Mouse (Mus musculus): ENCODE results near the gene Nsun7. TPM values are rescaled to one million over a fixed set of nuclear protein-coding genes. Genes with fewer than 3 reads are reported as not detected.
"Not testable (repeated sequence)": the region's sequence is repeated elsewhere in the genome, so short reads cannot be mapped to it uniquely, and the experiment has no call there.

Nsun7 gene
- polyA plus RNA-seq, 1 experiment from 2014 or later, result 0.17 TPM

DNA sequence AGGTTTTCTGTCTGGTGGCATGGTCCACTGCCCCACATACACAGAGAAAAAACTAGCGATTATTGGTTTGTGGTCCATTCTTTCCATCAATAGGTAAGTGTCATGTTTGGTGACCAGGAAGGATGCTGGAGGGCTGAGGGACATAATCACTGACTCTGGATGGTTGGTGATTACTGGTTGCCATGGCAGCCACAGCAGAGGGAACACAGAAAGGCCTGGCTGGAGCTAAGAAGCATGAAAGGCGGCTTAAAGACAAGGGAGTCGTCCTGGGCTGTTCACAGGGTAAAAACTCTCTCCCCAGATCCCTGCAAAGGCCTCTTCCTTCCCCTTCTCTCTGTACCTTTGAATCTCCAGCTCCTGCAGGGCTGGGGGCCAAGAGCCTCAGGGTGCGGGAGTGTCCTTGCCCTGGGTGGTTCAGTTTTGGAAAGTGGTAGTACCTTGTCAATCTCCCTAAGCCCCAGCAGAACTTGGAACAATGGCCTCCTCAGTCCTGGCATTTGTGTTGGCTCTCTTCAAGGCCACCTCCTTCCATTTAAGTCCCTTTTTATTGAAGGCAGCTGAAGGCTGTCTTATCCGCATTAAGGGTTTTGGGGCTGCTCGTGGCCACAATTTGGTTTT is 15.5 kb upstream of the Nsun7 start:
- no peak for ATAC-seq (ENCODE audit: insufficient number of reproducible peaks, low FRiP score)
- Histone ChIP-seq H3K27me3 (replicated peaks) (no peaks in the 10 kb centered on the region), H3K4me1 (replicated peaks) (peaks cover 6% of the 10 kb centered on the region; the same call in 1 of the 2 replicates), H3K4me2 (no peak overlapping the region), H3K9ac (no peak overlapping the region), H3K36me3 (no peaks in the 10 kb centered on the region), H3K9me3 (replicated peaks) (peaks cover 4% of the 10 kb centered on the region; the same call in 1 of the 2 replicates), H3K4me3 (no peak overlapping the region), H3K27ac (ENCODE audit: poor library complexity, severe bottlenecking) (no peak overlapping the region)
- 71% methylated on average over 6 of the region's 6 CpGs for WGBS

DNA sequence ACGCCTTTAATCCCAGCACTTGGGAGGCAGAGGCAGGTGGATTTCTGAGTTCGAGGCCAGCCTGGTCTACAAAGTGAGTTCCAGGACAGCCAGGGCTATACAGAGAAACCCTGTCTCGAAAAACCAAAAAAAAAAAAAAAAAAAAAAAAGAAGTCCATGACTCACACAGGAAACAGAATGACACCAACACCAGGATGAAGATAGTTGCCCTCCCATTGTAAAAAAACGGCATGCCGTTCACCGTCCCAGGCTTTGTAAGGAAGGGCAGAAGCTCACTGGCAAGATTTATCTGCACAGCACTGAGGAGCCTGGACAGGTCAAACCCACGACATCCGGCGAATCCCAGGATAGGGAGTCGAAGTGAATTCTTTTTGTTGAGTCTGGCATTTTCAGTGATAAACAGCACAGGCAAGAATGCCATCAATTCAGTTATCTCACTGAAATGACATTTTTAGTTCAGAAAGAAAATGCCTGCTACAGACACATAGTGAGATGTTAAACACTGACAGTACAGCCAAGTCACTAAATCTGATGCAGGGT is 13.7 kb upstream of the Nsun7 start:
- WGBS, result 39% methylated on average over 9 of the region's 10 CpGs
- Histone ChIP-seq H3K27ac (ENCODE audit: poor library complexity, severe bottlenecking) (no peak overlapping the region), H3K9ac (no peak overlapping the region), H3K27me3 (replicated peaks) (no peaks in the 10 kb centered on the region), H3K4me2 (no peak overlapping the region), H3K36me3 (no peaks in the 10 kb centered on the region), H3K9me3 (replicated peaks) (peaks cover 4% of the 10 kb centered on the region; the same call in 1 of the 2 replicates), H3K4me1 (replicated peaks) (peaks cover 6% of the 10 kb centered on the region; the same call in 1 of the 2 replicates), H3K4me3 (no peak overlapping the region)
- no peak for ATAC-seq (ENCODE audit: insufficient number of reproducible peaks, low FRiP score)

DNA sequence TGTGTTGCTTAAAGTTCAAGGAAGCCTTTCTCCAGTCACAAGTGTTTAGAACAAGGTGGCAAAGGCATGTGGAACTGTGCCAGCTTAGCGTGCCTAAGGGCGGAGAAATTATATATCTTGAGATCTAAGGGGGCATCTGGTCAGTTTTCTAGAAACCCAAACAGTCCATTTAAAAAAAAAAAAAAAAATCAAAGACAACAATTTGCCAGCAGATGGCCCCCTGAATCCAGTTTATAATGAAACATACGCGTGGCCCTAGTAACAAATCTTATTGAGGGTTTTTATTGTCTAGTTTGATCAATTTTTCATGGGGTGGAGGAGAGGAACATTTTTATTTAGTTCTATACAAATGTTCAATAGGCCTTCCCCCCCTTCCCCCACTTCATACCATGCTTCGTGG is 6.5 kb upstream of the Nsun7 start:
- 72% methylated on average over 5 of the region's 5 CpGs for WGBS
- Histone ChIP-seq H3K4me1 (replicated peaks) (no peaks in the 10 kb centered on the region), H3K36me3 (no peaks in the 10 kb centered on the region), H3K27me3 (replicated peaks) (no peaks in the 10 kb centered on the region), H3K27ac (ENCODE audit: poor library complexity, severe bottlenecking) (no peak overlapping the region), H3K4me3 (no peak overlapping the region), H3K4me2 (no peak overlapping the region), H3K9me3 (replicated peaks) (0 out of 2 replicates have a peak, but pooled peaks cover 7% of the 10 kb centered on the region), H3K9ac (no peak overlapping the region)
- ATAC-seq (ENCODE audit: insufficient number of reproducible peaks, low FRiP score), result no peak

DNA sequence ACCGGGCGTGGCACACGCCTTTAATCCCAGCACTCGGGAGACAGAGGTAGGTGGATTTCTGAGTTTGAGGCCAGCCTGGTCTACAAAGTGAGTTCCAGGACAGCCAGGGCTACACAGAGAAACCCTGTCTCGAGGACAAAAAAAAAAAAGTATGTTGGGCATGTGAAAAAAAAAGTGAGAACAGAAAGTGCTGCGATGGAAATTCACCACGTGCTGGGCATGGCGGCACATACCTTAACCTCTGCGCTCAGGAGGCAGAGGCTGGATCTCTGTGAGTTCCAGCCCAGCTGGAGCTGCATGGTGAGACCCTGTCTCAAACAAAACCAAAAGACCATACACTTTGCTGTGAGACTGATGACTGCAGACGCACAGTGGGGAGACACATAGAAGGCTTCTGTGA is 4.7 kb upstream of the Nsun7 start:
- no peak overlapping the region for H3K9ac ChIP-seq
- 0 out of 2 replicates have a peak, but pooled peaks cover 7% of the 10 kb centered on the region for H3K9me3 ChIP-seq (replicated peaks)
- WGBS, result 82% methylated on average over 10 of the region's 10 CpGs
- no peak overlapping the region for H3K27ac ChIP-seq (ENCODE audit: poor library complexity, severe bottlenecking)
- H3K36me3 ChIP-seq, result no peaks in the 10 kb centered on the region
- H3K4me3 ChIP-seq, result no peak overlapping the region
- no peak for ATAC-seq (ENCODE audit: insufficient number of reproducible peaks, low FRiP score)
- H3K27me3 ChIP-seq (replicated peaks), result peaks cover 5% of the 10 kb centered on the region; the same call in 1 of the 2 replicates
- H3K4me2 ChIP-seq, result no peak overlapping the region
- peaks cover under 1% of the 10 kb centered on the region; the same call in 1 of the 2 replicates for H3K4me1 ChIP-seq (replicated peaks)

DNA sequence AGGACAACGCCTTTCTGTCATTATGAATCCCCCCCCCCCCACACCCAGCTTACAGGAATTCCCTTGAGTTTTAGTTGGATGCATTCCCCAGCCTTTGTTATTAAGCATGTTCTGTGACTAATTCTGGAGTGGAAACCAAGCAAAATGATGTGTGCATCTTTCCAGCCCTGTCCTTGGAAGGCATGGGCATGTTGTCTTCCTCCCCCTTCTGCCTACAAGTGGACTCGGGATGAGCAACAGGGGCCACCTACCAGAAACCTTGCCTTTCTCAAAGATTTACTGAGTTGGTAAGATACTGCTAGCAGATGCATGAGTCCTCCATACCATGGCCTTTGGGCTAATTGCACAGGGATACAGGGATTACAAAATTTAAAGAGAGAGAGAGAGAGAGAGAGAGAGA is 697 bp upstream of the Nsun7 start:
- no peaks in the 10 kb centered on the region for H3K9me3 ChIP-seq (replicated peaks)
- H3K36me3 ChIP-seq, result no peaks in the 10 kb centered on the region
- no peak overlapping the region for H3K4me3 ChIP-seq
- peaks cover 20% of the 10 kb centered on the region for H3K27me3 ChIP-seq (replicated peaks)
- ATAC-seq (ENCODE audit: insufficient number of reproducible peaks, low FRiP score), result no peak
- no peak overlapping the region for H3K27ac ChIP-seq (ENCODE audit: poor library complexity, severe bottlenecking)
- 64% methylated on average over 2 of the region's 2 CpGs for WGBS
- H3K4me1 ChIP-seq (replicated peaks), result peaks cover 3% of the 10 kb centered on the region; the same call in 1 of the 2 replicates
- H3K9ac ChIP-seq, result no peak overlapping the region
- no peak overlapping the region for H3K4me2 ChIP-seq

DNA sequence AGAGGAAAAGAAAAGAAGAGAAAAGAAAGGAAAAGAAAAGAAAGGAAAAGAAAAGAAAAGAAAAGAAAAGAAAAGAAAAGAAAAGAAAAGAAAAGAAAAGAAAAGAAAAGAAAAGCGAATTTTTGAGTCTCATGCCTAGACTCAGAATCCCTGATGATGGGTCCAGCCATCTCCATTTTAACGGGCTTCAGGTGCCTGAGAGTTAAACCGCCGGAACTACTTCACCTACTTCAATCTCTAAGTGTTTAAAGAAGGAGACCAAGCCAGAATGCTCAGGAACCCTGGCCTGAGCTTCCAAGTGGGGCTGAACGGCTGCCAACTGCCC is 304 bp upstream of the Nsun7 start:
- peak overlapping the region; percentile 49 for H3K9ac ChIP-seq
- not testable (repeated sequence) for H3K27ac ChIP-seq (ENCODE audit: poor library complexity, severe bottlenecking); H3K36me3 ChIP-seq; H3K9me3 ChIP-seq (replicated peaks); H3K4me1 ChIP-seq (replicated peaks); ATAC-seq (ENCODE audit: insufficient number of reproducible peaks, low FRiP score)
- H3K4me2 ChIP-seq, result peak overlapping the region; percentile 82
- peak overlapping the region; percentile 61 for H3K4me3 ChIP-seq
- peaks cover 20% of the 10 kb centered on the region for H3K27me3 ChIP-seq (replicated peaks)
- 4% methylated on average over 5 of the region's 5 CpGs for WGBS

DNA sequence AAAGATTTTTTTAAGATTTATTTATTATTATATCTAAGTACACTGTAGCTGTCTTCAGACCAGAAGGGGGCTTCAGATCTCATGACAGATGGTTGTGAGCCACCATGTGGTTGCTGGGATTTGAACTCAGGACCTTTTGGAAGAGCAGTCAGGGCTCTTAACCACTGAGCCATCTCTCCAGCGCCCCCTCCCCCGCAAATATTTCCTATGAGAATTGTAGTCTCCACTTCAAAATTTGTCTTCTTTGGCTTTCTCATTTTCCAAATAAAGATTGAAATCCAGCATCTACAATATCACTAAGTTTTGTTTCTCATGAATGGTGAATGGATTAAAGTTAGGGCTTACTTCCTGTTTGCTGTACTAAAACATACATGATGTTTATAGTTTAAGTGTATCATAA is 2.8 kb downstream of the Nsun7 start:
- Histone ChIP-seq H3K4me3 (no peak overlapping the region), H3K36me3 (no peaks in the 10 kb centered on the region), H3K9me3 (replicated peaks) (no peaks in the 10 kb centered on the region), H3K9ac (no peak overlapping the region), H3K27me3 (replicated peaks) (peaks cover 20% of the 10 kb centered on the region), H3K4me2 (no peak overlapping the region), H3K4me1 (replicated peaks) (peaks cover 3% of the 10 kb centered on the region; the same call in 1 of the 2 replicates), H3K27ac (ENCODE audit: poor library complexity, severe bottlenecking) (no peak overlapping the region)
- ATAC-seq (ENCODE audit: insufficient number of reproducible peaks, low FRiP score), result no peak
- 73% methylated on average over 2 of the region's 2 CpGs for WGBS

DNA sequence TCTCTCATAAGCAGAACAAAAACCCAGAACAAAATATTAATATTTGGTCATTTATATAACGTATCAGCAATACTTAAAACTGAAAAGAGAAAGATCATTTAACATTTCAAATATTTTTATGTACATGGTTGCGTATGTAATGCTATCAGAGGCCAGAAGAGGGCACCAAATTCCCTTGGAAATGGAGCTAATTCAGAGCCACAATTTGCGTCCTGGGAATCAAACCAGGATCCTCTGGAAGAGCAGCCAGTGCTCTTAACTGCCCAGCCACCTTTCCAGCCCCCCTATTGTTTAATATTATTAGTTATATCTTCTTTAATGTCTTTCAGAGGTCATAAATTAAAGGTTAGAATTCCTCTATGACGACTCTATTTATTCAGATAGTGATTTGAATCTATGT is 3.7 kb downstream of the Nsun7 start:
- Histone ChIP-seq H3K9ac (no peak overlapping the region), H3K27ac (ENCODE audit: poor library complexity, severe bottlenecking) (no peak overlapping the region), H3K36me3 (no peaks in the 10 kb centered on the region), H3K4me2 (no peak overlapping the region), H3K27me3 (replicated peaks) (peaks cover 20% of the 10 kb centered on the region), H3K4me1 (replicated peaks) (peaks cover 3% of the 10 kb centered on the region; the same call in 1 of the 2 replicates), H3K9me3 (replicated peaks) (no peaks in the 10 kb centered on the region), H3K4me3 (no peak overlapping the region)
- no peak for ATAC-seq (ENCODE audit: insufficient number of reproducible peaks, low FRiP score)
- WGBS, result 28% methylated on average over 4 of the region's 4 CpGs

DNA sequence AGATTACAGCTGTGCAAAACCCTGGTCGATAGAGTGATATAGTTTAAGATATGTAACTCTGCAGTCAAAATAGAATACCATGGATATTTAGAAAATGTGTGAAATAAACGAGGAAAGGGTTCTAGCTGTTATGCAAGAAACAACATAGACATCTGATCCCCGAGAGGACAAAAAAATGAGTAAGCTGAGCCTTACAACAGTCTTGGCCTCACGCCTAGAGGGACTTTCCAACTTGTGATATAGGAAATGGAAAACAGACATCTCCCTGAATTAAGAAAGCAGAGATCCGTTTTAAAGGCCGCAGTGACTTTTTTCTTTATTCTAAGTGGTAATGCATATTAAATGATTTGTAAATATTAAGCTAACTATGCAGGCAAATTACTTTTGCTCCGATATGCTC is 9.9 kb downstream of the Nsun7 start:
- Histone ChIP-seq H3K9me3 (replicated peaks) (no peaks in the 10 kb centered on the region), H3K27ac (ENCODE audit: poor library complexity, severe bottlenecking) (no peak overlapping the region), H3K27me3 (replicated peaks) (no peaks in the 10 kb centered on the region), H3K4me1 (replicated peaks) (0 out of 2 replicates have a peak, but pooled peaks cover 3% of the 10 kb centered on the region), H3K36me3 (no peaks in the 10 kb centered on the region), H3K9ac (no peak overlapping the region), H3K4me2 (no peak overlapping the region), H3K4me3 (no peak overlapping the region)
- no peak for ATAC-seq (ENCODE audit: insufficient number of reproducible peaks, low FRiP score)
- 61% methylated on average over 7 of the region's 7 CpGs for WGBS

DNA sequence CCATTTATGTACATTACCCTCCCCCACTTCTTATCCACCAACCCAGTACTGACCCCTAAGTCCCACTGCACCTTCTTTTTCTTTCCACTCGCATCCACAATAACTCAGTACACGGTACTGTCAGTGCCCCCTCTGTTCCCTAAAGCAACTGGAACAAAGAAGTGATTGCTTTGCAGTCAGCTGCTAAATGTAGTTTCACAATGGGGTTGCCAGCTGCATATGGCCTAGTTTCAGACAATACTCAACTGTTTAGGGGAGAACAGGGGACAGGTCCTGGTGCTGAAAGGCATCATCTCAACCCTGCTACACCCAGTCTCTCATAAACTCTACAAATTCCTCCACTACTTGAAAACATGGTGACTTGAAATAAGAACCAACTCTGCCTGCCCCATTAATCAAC is 11.4 kb downstream of the Nsun7 start:
- Histone ChIP-seq H3K9me3 (replicated peaks) (no peaks in the 10 kb centered on the region), H3K9ac (no peak overlapping the region), H3K4me2 (no peak overlapping the region), H3K36me3 (no peaks in the 10 kb centered on the region), H3K4me1 (replicated peaks) (0 out of 2 replicates have a peak, but pooled peaks cover 3% of the 10 kb centered on the region), H3K4me3 (no peak overlapping the region), H3K27me3 (replicated peaks) (no peaks in the 10 kb centered on the region), H3K27ac (ENCODE audit: poor library complexity, severe bottlenecking) (no peak overlapping the region)
- 78% methylated on average over 2 of the region's 2 CpGs for WGBS
- ATAC-seq (ENCODE audit: insufficient number of reproducible peaks, low FRiP score), result no peak

DNA sequence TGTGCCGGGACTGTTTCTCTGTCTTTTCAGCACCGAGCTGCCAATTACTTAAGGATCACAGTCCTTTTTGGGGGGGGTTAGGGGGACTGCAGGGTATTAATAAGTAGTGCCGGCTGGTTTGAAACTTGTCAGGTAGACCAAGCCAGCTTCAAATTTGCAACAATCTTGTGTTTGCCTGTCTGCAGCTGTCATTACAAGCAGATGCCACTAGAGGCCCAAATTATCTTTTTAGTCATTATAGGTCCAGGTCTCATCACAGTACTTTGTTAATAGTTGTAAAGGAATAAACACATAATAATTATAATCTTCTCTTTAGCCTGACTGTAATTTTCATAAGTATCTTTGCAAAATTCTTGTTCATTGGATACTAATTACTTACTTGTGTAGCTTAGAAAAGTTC is 14.7 kb downstream of the Nsun7 start:
- no peak overlapping the region for H3K9ac ChIP-seq
- no peak overlapping the region for H3K27ac ChIP-seq (ENCODE audit: poor library complexity, severe bottlenecking)
- H3K27me3 ChIP-seq (replicated peaks), result no peaks in the 10 kb centered on the region
- H3K4me2 ChIP-seq, result no peak overlapping the region
- H3K9me3 ChIP-seq (replicated peaks), result no peaks in the 10 kb centered on the region
- WGBS, result 56% methylated on average over 3 of the region's 3 CpGs
- no peak for ATAC-seq (ENCODE audit: insufficient number of reproducible peaks, low FRiP score)
- H3K4me1 ChIP-seq (replicated peaks), result 0 out of 2 replicates have a peak, but pooled peaks cover 3% of the 10 kb centered on the region
- H3K4me3 ChIP-seq, result no peak overlapping the region
- no peaks in the 10 kb centered on the region for H3K36me3 ChIP-seq

DNA sequence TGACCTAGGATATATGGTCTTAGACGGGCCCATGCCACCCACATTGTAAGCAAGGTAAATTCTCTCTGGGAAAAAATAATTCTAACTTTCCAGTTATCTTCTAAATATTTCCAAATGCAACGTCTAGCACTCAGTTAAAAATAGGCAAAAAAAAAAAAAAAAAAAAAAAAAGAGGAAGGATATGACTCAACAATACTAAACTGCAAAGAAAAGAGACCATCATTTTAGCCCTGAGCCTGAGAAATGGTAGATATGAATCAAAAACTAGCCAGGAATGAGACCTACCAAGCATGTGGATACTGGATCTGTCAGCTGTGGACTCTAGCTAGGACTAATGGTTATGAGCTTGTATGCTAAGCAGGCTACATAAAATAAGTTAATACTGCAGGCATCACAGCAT is 20.0 kb downstream of the Nsun7 start:
- Histone ChIP-seq H3K9ac (no peak overlapping the region), H3K27ac (ENCODE audit: poor library complexity, severe bottlenecking) (no peak overlapping the region), H3K27me3 (replicated peaks) (no peaks in the 10 kb centered on the region), H3K4me3 (no peak overlapping the region), H3K9me3 (replicated peaks) (no peaks in the 10 kb centered on the region), H3K4me1 (replicated peaks) (no peaks in the 10 kb centered on the region), H3K36me3 (no peaks in the 10 kb centered on the region), H3K4me2 (no peak overlapping the region)
- 57% methylated on average over 2 of the region's 2 CpGs for WGBS
- no peak for ATAC-seq (ENCODE audit: insufficient number of reproducible peaks, low FRiP score)
